Mouse (Mus musculus) left cerebral cortex, postnatal 14 days (tissue): ENCODE data around the gene Arrdc1. TPM values are rescaled to one million over a fixed set of nuclear protein-coding genes. Genes with fewer than 3 reads are reported as not detected.

Experiments used
- DNase-seq, 2 experiments: peaks; one replicate each; pipeline ENCODE4 v3.0.0; 2021 to 2022; ENCODE audit warnings: low spot score in 2 of 2, mixed read lengths in 1 of 2
- intact Hi-C: fragments of 180-260 bp; cut with DNase I; formaldehyde crosslinking; loops from one replicate; pipeline ENCODE4 v1.15.1; 2025
- microRNA-seq, 2 experiments: library from miRNA; unstranded; fragments of <30 nt; microRNA quantifications; one replicate each; pipeline ENCODE4 v1.2.0; 2022
- total RNA-seq, 2 experiments: library from RNA; stranded (reverse); gene quantifications; 2 replicates each; pipeline ENCODE4 v1.2.3; 2021

The Arrdc1 gene
- total RNA-seq, 2 experiments from 2014 or later: 15.2 to 19.0 TPM

DNA sequence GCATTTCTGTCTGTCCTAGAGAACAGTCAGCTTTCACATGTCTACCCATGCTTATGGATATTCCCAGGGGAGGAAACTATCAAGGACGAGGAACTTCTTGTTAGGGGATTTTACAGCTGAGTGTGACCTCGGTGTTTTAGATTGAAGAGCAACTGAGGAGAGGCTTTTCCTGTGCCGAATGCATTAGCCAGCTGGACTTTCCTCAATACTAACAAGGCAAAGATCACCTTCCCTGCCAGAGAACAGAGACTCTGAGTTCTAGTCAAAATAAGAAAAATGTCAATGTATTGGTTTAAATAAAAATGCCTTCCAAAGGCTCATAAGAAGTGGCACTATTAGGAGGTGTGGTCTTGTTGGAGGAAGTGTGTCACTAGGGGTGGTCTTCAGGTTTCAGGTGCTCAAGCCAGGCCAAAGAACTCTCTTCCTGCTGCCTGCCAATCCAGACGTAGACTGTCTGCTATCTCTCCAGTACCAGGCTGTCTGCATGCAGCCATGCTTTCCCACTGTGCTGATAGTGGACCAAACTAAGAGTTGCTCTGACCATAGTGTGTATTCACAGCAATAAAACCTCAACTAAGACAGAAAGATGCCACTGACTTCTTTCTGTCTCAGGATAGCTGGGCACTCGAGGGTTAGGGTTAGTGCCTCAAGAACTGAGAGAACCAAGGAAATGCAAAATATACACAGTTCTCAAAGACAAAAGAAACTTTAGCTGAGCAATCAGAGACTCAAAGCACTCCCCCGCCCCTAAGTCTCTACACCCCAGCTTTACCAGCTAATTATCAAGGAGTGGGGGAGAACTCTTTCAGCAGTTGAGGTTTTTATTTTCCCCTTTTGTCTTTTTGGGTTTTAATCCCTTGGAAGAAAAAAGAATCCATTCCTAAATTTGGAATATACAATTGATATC is 44.3 kb downstream of the Arrdc1 start:
- intact Hi-C loops: no loop called here
- DNase-seq: no peak

DNA sequence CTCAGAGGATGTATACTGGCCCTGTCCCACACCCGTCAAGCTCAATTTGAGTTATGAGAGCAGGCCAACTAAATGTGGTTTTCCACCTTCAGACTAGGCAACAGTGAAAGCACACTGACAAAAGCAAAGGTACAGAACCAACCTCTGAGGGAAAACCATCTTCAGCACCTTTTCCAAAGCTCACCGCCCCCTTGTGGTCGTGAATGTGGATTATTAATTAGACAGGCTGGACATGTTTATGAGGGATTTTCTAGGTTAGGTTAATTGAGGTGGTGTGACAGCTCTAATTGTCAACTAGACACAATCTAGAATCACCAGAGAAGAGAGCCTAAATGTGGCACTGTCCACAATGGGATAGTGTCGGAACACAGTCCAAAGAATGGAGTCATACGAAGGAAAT is 46.2 kb downstream of the Arrdc1 start:
- no peak for DNase-seq
- intact Hi-C loops: no loop called here

DNA sequence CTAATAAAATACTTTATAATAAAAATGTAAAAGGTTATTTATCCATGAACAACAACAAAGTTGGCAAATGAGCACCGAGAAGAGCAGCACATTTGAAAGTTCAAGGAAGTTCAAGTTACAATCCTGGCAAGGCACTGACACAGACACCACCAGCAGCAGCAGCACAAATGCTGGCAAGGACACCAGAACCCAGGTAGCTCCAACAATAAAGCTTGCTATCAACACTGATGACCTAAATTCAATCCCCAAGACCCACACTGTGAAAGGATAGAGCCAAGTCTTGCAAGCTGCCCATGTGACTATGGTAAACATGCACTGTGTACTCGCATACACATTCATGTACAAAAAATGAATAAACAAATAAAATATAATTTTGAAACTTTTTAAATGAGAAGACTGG is 54.4 kb downstream of the Arrdc1 start:
- intact Hi-C loops: no loop called here

More for the DNA sequence above, 54.4 kb downstream of the Arrdc1 start:
- no peak for DNase-seq

Small RNAs within 50 kb of the gene (microRNA-seq; reads per million reads assigned to microRNA genes)
- gene Gm22875: 0 reads per million in 2 experiments

Other genes starting within 250 kb of the Arrdc1 start
- gene Cacna1b, start 172.1 kb downstream of the Arrdc1 start, total RNA-seq: 100 to 1,000 TPM; 108 to 125 TPM
- 10 to 100 TPM; 55.0 to 61.9 TPM for gene Ehmt1, start 15.6 kb downstream of the Arrdc1 start, total RNA-seq
- gene Zmynd19, start 14.5 kb upstream of the Arrdc1 start, total RNA-seq: 10 to 100 TPM; 38.0 to 40.9 TPM
- 10 to 100 TPM; 27.7 to 30.9 TPM for gene Dph7, start 27.1 kb upstream of the Arrdc1 start, total RNA-seq
- gene Mrpl41, start 39.8 kb upstream of the Arrdc1 start, total RNA-seq: 10 to 100 TPM; 85.4 to 96.4 TPM
- gene Pnpla7, start 40.8 kb upstream of the Arrdc1 start, total RNA-seq: 10 to 100 TPM; 10.6 to 13.4 TPM
- 100 to 1,000 TPM; 565 to 580 TPM for gene Nsmf, start 119.1 kb upstream of the Arrdc1 start, total RNA-seq
- gene Entpd8, start 145.1 kb upstream of the Arrdc1 start, total RNA-seq: not detected
- not detected for gene Noxa1, start 159.9 kb upstream of the Arrdc1 start, total RNA-seq
- gene Nrarp, start 245.5 kb upstream of the Arrdc1 start, total RNA-seq: 10 to 100 TPM; 38.6 to 44.9 TPM